Mouse (Mus musculus): ENCODE measurements at regions not wholly inside any gene's neighbourhood (a gene's known extent, or its start where the extent isn't known, plus 50 kb on each side); places are given as distances from the start of the nearest gene placed in this dataset.

- no peaks in the 10 kb centered on the region for H3K36me3 ChIP-seq
- H3K27me3 ChIP-seq, result no peaks in the 10 kb centered on the region
- H3K9ac ChIP-seq (replicated peaks), result no peak overlapping the region
- no peaks in the 10 kb centered on the region; the same call in 1 of the 2 replicates for H3K4me1 ChIP-seq
- H3K4me3 ChIP-seq, result no peak overlapping the region
- H3K9me3 ChIP-seq, result no peaks in the 10 kb centered on the region
- no peak overlapping the region for H3K27ac ChIP-seq (replicated peaks)
- no peak for ATAC-seq (ENCODE audit: low FRiP score, low read depth)
- no peak overlapping the region for H3K4me2 ChIP-seq (replicated peaks)
- WGBS, result 47% methylated on average over 7 of the region's 7 CpGs
These were observed 63.0 kb upstream of the Stxbp6 start for GRCm38 (mm10) chr12:45137438-45138018.

- Histone ChIP-seq H3K4me3 (no peak overlapping the region), H3K9ac (replicated peaks) (no peak overlapping the region), H3K36me3 (no peaks in the 10 kb centered on the region), H3K27ac (replicated peaks) (no peak overlapping the region), H3K4me2 (replicated peaks) (no peak overlapping the region), H3K9me3 (no peaks in the 10 kb centered on the region), H3K27me3 (no peaks in the 10 kb centered on the region), H3K4me1 (no peaks in the 10 kb centered on the region; the same call in 1 of the 2 replicates)
- 87% methylated on average over 2 of the region's 2 CpGs for WGBS
- no peak for ATAC-seq (ENCODE audit: low FRiP score, low read depth)
These were observed 58.9 kb upstream of the Stxbp6 start for GRCm38 (mm10) chr12:45133415-45133814.

DNA sequence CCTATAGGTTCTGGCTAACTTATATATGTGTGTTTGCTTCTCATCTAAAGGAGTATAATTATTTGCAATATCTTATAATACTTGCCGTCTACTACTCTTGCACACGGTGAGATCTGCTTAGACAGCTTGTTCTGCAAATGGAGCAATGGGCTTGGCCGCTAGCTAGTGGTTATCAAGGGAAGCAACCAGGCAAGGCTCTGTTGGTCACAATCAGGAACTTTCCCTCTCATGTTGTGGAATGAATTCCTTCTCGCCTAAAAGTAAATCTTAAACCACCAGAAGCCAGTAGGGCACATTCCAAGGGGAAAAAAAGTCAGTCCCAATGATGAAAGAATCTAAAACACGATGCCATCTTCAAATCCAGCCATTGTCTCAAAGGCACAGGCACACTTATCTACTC lies 56.6 kb upstream of the Stxbp6 start:
- H3K4me3 ChIP-seq, result no peak overlapping the region
- H3K36me3 ChIP-seq, result no peaks in the 10 kb centered on the region
- no peak overlapping the region for H3K4me2 ChIP-seq (replicated peaks)
- no peaks in the 10 kb centered on the region for H3K4me1 ChIP-seq
- WGBS, result 88% methylated on average over 5 of the region's 5 CpGs
- H3K27ac ChIP-seq (replicated peaks), result no peak overlapping the region
- no peaks in the 10 kb centered on the region for H3K9me3 ChIP-seq
- ATAC-seq (ENCODE audit: low FRiP score, low read depth), result no peak
- H3K9ac ChIP-seq (replicated peaks), result no peak overlapping the region
- H3K27me3 ChIP-seq, result no peaks in the 10 kb centered on the region

DNA sequence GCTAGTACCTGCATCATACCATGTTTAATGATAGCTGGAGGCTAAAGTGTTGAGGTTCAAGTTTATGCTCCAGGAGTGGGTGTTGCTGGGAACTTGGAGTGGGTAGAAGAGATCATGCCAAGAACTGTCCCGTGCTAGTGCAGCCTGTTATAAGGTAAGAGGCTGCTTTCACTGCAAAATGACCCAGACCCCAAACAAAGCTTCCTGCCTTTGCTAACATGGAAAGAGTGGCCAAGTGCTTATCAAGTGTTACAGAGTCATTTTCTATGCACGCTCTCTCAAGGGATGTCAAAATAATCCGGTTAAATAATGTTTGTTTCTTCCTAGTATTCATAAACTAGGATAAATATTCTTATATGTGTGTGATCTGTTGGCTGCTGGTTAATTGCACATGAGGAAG lies 51.4 kb upstream of the Stxbp6 start:
- Histone ChIP-seq H3K36me3 (no peaks in the 10 kb centered on the region), H3K4me2 (replicated peaks) (no peak overlapping the region), H3K27ac (replicated peaks) (no peak overlapping the region), H3K4me3 (no peak overlapping the region), H3K27me3 (no peaks in the 10 kb centered on the region), H3K4me1 (no peaks in the 10 kb centered on the region), H3K9ac (replicated peaks) (no peak overlapping the region), H3K9me3 (no peaks in the 10 kb centered on the region)
- ATAC-seq (ENCODE audit: low FRiP score, low read depth), result no peak
- 87% methylated on average over 3 of the region's 3 CpGs for WGBS
